Mouse (Mus musculus) myocyte (in vitro differentiated cells): ENCODE results near the gene Dll4.

Source experiments
- E2F4 ChIP-seq: IDR thresholded peaks from one replicate; pipeline ENCODE4 v1.6.1; 2011; ENCODE audit warnings: mild to moderate bottlenecking, control low read depth, moderate library complexity; ENCODE audit not compliant: insufficient read depth
- MAX ChIP-seq: IDR thresholded peaks from one replicate; pipeline ENCODE4 v1.6.1; 2011; ENCODE audit warnings: low read depth, mild to moderate bottlenecking, control low read depth
- POLR2A ChIP-seq: IDR thresholded peaks from one replicate; pipeline ENCODE4 v1.6.1; 2011; ENCODE audit warnings: low read depth, mild to moderate bottlenecking, control low read depth, moderate library complexity; ENCODE audit not compliant: insufficient read length
- USF1 ChIP-seq: IDR thresholded peaks from one replicate; pipeline ENCODE4 v1.6.1; 2011; ENCODE audit warnings: low read depth, mild to moderate bottlenecking, control low read depth, moderate library complexity

DNA sequence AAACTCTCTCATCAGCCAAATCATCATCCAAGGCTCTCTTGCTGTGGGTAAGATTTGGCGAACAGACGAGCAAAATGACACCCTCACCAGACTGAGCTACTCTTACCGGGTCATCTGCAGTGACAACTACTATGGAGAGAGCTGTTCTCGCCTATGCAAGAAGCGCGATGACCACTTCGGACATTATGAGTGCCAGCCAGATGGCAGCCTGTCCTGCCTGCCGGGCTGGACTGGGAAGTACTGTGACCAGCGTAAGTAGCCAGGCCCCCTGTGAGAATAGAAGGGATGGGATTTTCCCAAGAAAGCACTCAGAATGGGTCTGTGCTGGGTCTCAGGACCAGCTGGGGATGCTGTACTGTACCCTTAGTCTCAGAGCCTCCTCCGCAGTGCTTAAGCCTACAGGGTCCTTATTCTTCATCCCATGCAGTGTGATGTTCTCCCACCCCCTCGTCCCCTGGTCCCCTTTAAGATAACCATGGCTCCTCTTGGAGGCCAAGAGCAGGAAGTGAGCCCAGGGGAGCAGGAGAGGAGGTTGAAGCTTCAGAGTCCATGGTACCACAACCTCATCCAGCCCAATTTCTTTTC, 2.5 kb downstream of the Dll4 start:
- TF ChIP-seq E2F4 = no peak
- TF ChIP-seq POLR2A = no peak
- no peak for TF ChIP-seq USF1
- no peak for TF ChIP-seq MAX
